Mouse (Mus musculus) cerebellum, postnatal 25 days (tissue): ENCODE data around the gene Abhd14a.
"Not testable (repeated sequence)": the region's sequence is repeated elsewhere in the genome, so short reads cannot be mapped to it uniquely, and the experiment has no call there.

ENCODE experiments used
- DNase-seq, 2 experiments: peaks; one replicate each; pipeline ENCODE4 v3.0.0; 2021; ENCODE audit warnings: mixed read lengths in 2 of 2

Gene Abhd14a

GRCm38 (mm10) chr9:106447348-106447747, at the start of gene Abhd14a, which contains the start of gene Abhd14b:
TSS of gene Abhd14a (minus strand) at chr9:106447678.
TSS of gene Abhd14b (plus strand) at chr9:106447459.
- peak; percentile 96 to 97 for DNase-seq

GRCm38 (mm10) chr9:106487602-106488001, 40.1 kb upstream of the Abhd14a start:
- DNase-seq: not testable (repeated sequence)

GRCm38 (mm10) chr9:106485076-106485475, 37.6 kb upstream of the Abhd14a start:
- no peak for DNase-seq

GRCm38 (mm10) chr9:106483606-106484005, 36.1 kb upstream of the Abhd14a start:
- no peak for DNase-seq

GRCm38 (mm10) chr9:106483136-106483535, 35.7 kb upstream of the Abhd14a start:
- no peak for DNase-seq

GRCm38 (mm10) chr9:106482578-106483115, 35.2 kb upstream of the Abhd14a start:
- no peak for DNase-seq

GRCm38 (mm10) chr9:106481676-106482075, 34.2 kb upstream of the Abhd14a start:
- no peak for DNase-seq

- no peak for DNase-seq
Measured at GRCm38 (mm10) chr9:106481075-106481474, 33.6 kb upstream of the Abhd14a start.

- DNase-seq: no peak
Measured at GRCm38 (mm10) chr9:106480541-106480940, 33.1 kb upstream of the Abhd14a start.

- no peak for DNase-seq
Measured at GRCm38 (mm10) chr9:106478101-106478500, 30.6 kb upstream of the Abhd14a start.

GRCm38 (mm10) chr9:106477649-106478048, 30.2 kb upstream of the Abhd14a start:
- DNase-seq: peak in 1 of 2 experiments; percentile 14

- peak; percentile 98 to 99 for DNase-seq
Measured at GRCm38 (mm10) chr9:106476924-106477484, 29.5 kb upstream of the Abhd14a start, which contains the start of gene Parp3. TSS of gene Parp3 (minus strand) at chr9:106476949.

- no peak for DNase-seq
Measured at GRCm38 (mm10) chr9:106476002-106476923, 28.8 kb upstream of the Abhd14a start.

- peak in 1 of 2 experiments; percentile 35 for DNase-seq
Measured at GRCm38 (mm10) chr9:106475663-106476001, 28.2 kb upstream of the Abhd14a start, which contains the start of gene Rrp9. TSS of gene Rrp9 (plus strand) at chr9:106475963.

GRCm38 (mm10) chr9:106475046-106475445, 27.6 kb upstream of the Abhd14a start:
- peak; percentile 16 to 50 for DNase-seq

GRCm38 (mm10) chr9:106474456-106474855, 27.0 kb upstream of the Abhd14a start:
- peak; percentile 80 to 89 for DNase-seq

GRCm38 (mm10) chr9:106473753-106474105, 26.3 kb upstream of the Abhd14a start:
- DNase-seq: peak in 1 of 2 experiments; percentile 37

- DNase-seq: peak; percentile 21 to 33
Measured at GRCm38 (mm10) chr9:106473081-106473752, 25.7 kb upstream of the Abhd14a start.

- peak; percentile 23 to 27 for DNase-seq
Measured at GRCm38 (mm10) chr9:106472321-106472720, 24.8 kb upstream of the Abhd14a start.

GRCm38 (mm10) chr9:106471892-106472291, 24.4 kb upstream of the Abhd14a start:
- DNase-seq: peak in 1 of 2 experiments; percentile 59

GRCm38 (mm10) chr9:106470991-106471750, 23.7 kb upstream of the Abhd14a start:
- peak; percentile 9 to 14 for DNase-seq

- DNase-seq: peak in 1 of 2 experiments; percentile 14
Measured at GRCm38 (mm10) chr9:106469776-106470175, 22.3 kb upstream of the Abhd14a start.
